Mouse (Mus musculus): ENCODE measurements around the gene Btaf1. TPM values are rescaled to one million over a fixed set of nuclear protein-coding genes. Genes with fewer than 3 reads are reported as not detected.

Btaf1 gene
- polyA plus RNA-seq, 1 experiment from 2014 or later, result 9.8 TPM

DNA sequence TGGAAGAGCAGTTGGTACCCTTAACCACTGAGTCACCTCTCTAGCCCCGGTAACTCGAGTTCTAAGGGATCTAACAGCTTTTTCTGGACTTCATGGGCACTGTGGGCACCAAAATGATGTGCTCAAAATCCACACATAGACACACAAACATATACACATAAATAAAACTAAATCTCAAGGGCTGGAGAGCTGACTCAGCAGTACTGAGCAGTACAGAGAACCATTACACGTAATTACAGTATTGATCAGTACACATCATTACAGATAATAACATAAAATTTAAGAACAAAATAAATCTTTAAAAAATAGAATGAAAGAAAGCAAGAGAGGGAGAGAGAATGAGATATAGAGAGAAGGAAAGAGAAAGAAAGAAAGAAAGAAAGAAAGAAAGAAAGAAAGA is 16.7 kb upstream of the Btaf1 start:
- Histone ChIP-seq H3K27me3 (replicated peaks) (no peaks in the 10 kb centered on the region), H3K9ac (no peak overlapping the region), H3K36me3 (no peaks in the 10 kb centered on the region), H3K4me3 (replicated peaks) (no peak overlapping the region), H3K4me1 (0 out of 2 replicates have a peak, but pooled peaks cover 3% of the 10 kb centered on the region), H3K27ac (no peak overlapping the region), H3K9me3 (no peaks in the 10 kb centered on the region), H3K4me2 (no peak overlapping the region)
- WGBS, result 78% methylated on average over 3 of the region's 3 CpGs
- no peak for ATAC-seq (ENCODE audit: insufficient read depth, low FRiP score, low read depth)

DNA sequence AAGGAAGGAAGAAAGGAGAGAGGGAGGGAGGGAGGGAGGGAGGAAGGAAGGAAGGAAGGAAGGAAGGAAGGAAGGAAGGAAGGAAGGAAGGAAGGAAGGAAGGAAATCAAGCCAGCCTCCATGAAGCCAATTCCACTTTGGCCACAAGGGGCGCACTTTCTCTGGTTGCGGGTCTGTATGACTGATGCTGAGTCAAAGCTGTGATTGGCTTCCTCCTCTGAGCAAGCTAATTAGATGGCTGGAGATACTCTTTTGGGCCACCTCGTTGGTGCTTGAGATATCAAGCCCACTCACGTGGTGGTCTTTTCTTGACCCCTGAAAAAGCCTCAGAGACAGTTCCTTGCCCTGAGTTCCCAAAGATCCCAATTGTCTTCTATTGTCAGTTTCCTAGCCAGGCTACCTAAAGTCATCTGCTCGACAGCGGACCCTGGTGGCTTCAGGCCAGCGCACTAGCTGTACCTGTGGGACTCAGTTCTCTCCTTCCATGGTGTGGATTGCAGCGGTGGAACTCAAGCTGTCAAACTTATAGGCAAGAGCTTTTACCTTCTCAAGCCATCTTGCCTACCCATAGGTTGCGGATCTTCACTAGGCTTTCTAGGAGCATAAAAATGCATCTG is 16.1 kb upstream of the Btaf1 start:
- H3K4me3 ChIP-seq (replicated peaks), result no peak overlapping the region
- H3K36me3 ChIP-seq, result no peaks in the 10 kb centered on the region
- no peak for ATAC-seq (ENCODE audit: insufficient read depth, low FRiP score, low read depth)
- H3K27me3 ChIP-seq (replicated peaks), result no peaks in the 10 kb centered on the region
- no peak overlapping the region for H3K9ac ChIP-seq
- no peak overlapping the region for H3K4me2 ChIP-seq
- 23% methylated on average over 9 of the region's 9 CpGs for WGBS
- H3K9me3 ChIP-seq, result no peaks in the 10 kb centered on the region
- H3K27ac ChIP-seq, result no peak overlapping the region
- no peaks in the 10 kb centered on the region for H3K4me1 ChIP-seq

DNA sequence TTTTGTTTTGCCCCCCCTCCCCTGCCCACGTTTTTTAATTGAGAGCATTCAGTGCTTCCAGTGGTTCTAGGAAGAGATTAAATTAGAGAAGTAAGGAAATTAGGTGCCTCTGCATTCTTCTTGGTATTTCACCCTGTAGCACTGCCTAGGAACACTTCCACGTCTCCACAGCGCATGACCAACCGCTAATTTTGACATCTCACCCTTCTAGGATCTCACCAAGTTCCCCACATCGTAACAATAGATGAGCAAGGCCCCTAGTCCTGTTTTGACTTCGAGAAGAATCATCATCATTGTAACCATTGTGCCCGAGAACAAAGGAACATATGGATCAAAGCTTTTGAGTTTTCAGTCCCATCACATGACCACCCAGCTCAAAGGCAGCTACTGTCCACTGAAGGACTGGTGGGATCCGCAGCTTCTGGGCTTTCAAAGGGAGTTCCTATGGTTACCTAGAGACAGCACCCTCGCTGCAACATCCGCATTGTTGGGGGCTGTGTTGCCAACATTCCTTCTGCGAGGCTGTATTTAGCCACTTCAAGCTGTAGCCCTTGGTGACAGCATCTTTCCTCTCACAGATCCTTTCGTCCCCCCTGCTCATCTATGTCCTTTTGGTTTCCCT is 15.3 kb upstream of the Btaf1 start:
- Histone ChIP-seq H3K4me2 (no peak overlapping the region), H3K4me1 (no peaks in the 10 kb centered on the region), H3K36me3 (no peaks in the 10 kb centered on the region), H3K27ac (no peak overlapping the region), H3K27me3 (replicated peaks) (no peaks in the 10 kb centered on the region), H3K9me3 (no peaks in the 10 kb centered on the region), H3K9ac (no peak overlapping the region), H3K4me3 (replicated peaks) (no peak overlapping the region)
- 45% methylated on average over 12 of the region's 12 CpGs for WGBS
- no peak for ATAC-seq (ENCODE audit: insufficient read depth, low FRiP score, low read depth)

GRCm38 (mm10) chr19:36913064-36913463 is 12.8 kb upstream of the Btaf1 start:
- no peak overlapping the region for H3K4me2 ChIP-seq
- H3K9me3 ChIP-seq, result no peaks in the 10 kb centered on the region
- 77% methylated on average over 7 of the region's 7 CpGs for WGBS
- ATAC-seq (ENCODE audit: insufficient read depth, low FRiP score, low read depth), result no peak
- no peaks in the 10 kb centered on the region for H3K27me3 ChIP-seq (replicated peaks)
- H3K27ac ChIP-seq, result no peak overlapping the region
- no peak overlapping the region for H3K9ac ChIP-seq
- no peaks in the 10 kb centered on the region for H3K4me1 ChIP-seq
- no peaks in the 10 kb centered on the region for H3K36me3 ChIP-seq
- no peak overlapping the region for H3K4me3 ChIP-seq (replicated peaks)

DNA sequence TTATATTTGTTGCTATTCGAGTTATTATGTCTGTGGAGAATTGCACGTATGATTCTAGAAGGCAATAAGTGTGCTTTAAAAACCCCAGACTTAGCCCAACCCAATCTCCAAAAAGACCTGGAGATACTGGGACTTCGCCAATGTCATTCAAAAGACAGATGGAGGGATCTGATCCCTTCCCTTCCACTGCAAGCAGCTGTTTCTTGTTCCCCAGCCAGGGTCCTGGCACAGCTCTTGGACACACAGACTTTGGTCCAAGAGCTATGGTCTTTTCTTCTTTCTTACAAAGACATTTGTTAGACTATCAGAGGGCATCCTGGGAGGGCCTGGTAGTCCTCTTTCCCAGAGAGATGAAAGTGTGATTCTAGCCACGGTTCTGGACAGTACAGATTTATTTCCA is 9.7 kb upstream of the Btaf1 start:
- Histone ChIP-seq H3K4me1 (0 out of 2 replicates have a peak, but pooled peaks cover 2% of the 10 kb centered on the region), H3K9me3 (no peaks in the 10 kb centered on the region), H3K4me3 (replicated peaks) (no peak overlapping the region), H3K36me3 (no peaks in the 10 kb centered on the region), H3K4me2 (no peak overlapping the region), H3K9ac (no peak overlapping the region), H3K27me3 (replicated peaks) (no peaks in the 10 kb centered on the region), H3K27ac (no peak overlapping the region)
- ATAC-seq (ENCODE audit: insufficient read depth, low FRiP score, low read depth), result no peak
- WGBS, result 75% methylated on average over 4 of the region's 4 CpGs

DNA sequence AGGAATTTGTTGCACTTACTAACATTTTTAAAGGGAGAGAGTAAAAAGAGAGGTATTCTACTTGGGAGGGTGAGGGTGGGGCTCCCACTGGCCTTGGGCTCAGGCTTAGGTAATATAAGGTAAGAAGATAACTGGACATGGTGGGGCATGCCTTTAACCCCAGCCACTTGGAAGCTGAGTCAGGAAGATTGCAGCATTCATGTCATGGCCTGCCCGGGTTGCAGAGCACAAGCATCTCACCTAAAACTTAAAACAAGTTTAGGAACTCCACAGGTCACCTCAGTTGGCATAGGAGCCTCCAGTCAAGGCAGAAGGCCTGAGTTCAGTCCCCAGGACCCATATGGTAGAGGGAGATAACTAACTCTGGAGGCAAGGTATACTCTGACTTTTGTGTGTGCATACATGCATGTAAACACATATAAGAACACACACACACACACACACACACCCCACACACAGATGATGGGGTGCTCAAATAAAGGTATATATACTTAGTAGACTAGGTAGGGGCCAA is 8.9 kb upstream of the Btaf1 start:
- 83% methylated on average over 1 of the region's 1 CpGs for WGBS
- Histone ChIP-seq H3K9ac (no peak overlapping the region), H3K27ac (no peak overlapping the region), H3K4me2 (no peak overlapping the region), H3K36me3 (no peaks in the 10 kb centered on the region), H3K9me3 (no peaks in the 10 kb centered on the region), H3K4me1 (0 out of 2 replicates have a peak, but pooled peaks cover 2% of the 10 kb centered on the region), H3K27me3 (replicated peaks) (no peaks in the 10 kb centered on the region), H3K4me3 (replicated peaks) (no peak overlapping the region)
- ATAC-seq (ENCODE audit: insufficient read depth, low FRiP score, low read depth), result no peak

DNA sequence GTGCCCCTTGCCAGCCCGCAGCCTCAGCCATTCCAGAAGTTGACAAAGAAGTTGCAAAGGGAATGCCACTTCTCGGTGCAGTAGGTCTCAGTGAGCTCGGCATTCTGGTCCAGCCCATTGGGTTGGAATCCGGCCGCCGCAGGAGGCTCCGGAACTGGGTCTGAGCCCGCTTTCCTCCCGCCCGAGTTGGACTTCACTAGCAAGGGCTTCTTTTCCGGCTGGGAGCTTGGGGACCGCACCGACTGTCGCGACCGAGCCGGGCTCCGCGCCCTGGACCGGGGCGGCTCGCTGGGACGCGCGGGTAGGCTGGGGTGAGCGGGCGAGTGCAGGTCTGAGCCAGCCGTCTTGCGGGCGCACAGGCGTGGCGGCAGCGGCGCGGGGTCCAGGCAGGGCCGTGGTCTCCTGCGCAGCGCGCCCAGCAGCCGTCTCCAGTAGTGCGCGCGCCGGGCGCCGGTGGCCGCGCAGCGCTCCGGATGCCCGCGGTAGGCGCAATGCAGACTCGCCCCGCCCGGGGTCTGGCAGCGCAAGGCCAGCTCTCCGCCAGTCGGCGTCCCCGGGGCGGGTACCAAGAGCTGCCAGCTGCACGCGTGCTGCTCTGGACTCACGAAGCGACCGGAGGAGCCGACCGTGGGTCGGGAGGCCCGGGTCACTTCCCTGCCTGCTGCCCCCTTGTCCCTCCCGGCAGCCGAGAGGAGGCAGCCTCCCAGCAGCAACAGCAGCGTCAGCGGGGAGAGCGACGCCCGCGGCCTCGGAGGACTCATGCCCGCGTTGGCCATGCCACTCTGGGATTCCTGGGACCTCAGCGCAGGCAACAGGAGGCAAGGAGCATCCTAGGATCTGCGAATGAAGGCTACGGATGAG is 7.2 kb upstream of the Btaf1 start:
- no peaks in the 10 kb centered on the region for H3K9me3 ChIP-seq
- H3K9ac ChIP-seq, result peak overlapping the region; percentile 84
- 0 out of 2 replicates have a peak, but pooled peaks cover 2% of the 10 kb centered on the region for H3K4me1 ChIP-seq
- H3K4me3 ChIP-seq (replicated peaks), result peak overlapping the region; percentile 89
- H3K27me3 ChIP-seq (replicated peaks), result no peaks in the 10 kb centered on the region
- H3K27ac ChIP-seq, result peak overlapping the region; percentile 95
- ATAC-seq (ENCODE audit: insufficient read depth, low FRiP score, low read depth), result peak; percentile 86
- WGBS, result under 1% methylated on average over 77 of the region's 85 CpGs
- no peaks in the 10 kb centered on the region for H3K36me3 ChIP-seq
- H3K4me2 ChIP-seq, result peak overlapping the region; percentile 85

GRCm38 (mm10) chr19:36919466-36919865 is 6.4 kb upstream of the Btaf1 start, which contains the start of gene Fgfbp3:
Gene Fgfbp3, minus strand, starts transcription at chr19:36919615.
- H3K9me3 ChIP-seq, result no peaks in the 10 kb centered on the region
- no peaks in the 10 kb centered on the region for H3K36me3 ChIP-seq
- 12% methylated on average over 12 of the region's 12 CpGs for WGBS
- peak within 1 kb of the TSS; percentile 89 for H3K4me3 ChIP-seq (replicated peaks)
- 0 out of 2 replicates have a peak, but pooled peaks have one; percentile 27 for ATAC-seq (ENCODE audit: insufficient read depth, low FRiP score, low read depth)
- no peaks in the 10 kb centered on the region for H3K27me3 ChIP-seq (replicated peaks)
- peak within 1 kb of the TSS; percentile 95 for H3K27ac ChIP-seq
- H3K9ac ChIP-seq, result peak within 1 kb of the TSS; percentile 84
- peak within 1 kb of the TSS; percentile 85 for H3K4me2 ChIP-seq
- 0 out of 2 replicates have a peak, but pooled peaks cover 2% of the 10 kb centered on the region for H3K4me1 ChIP-seq

DNA sequence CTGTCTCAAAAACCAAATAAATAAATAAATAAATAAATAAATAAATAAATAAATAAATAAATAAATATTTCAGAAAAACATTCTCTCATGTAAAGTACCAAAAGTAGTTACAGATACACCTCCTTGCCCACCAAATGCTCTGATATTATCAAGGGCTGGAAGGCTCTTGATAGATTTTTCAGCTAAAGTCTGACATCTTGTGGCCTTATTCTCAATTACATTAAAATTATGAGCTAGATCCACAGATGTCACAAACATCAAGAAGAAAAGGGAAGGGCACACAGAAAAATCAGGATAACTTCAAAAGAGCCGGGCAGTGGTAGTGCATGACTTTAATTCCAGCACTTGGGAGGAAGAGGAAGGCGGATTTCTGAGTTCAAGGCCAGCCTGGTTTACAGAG is 3.9 kb upstream of the Btaf1 start:
- Histone ChIP-seq H3K4me3 (replicated peaks) (no peak overlapping the region), H3K36me3 (no peaks in the 10 kb centered on the region), H3K9me3 (no peaks in the 10 kb centered on the region), H3K4me1 (0 out of 2 replicates have a peak, but pooled peaks cover 6% of the 10 kb centered on the region), H3K9ac (no peak overlapping the region), H3K27ac (no peak overlapping the region), H3K4me2 (no peak overlapping the region), H3K27me3 (replicated peaks) (no peaks in the 10 kb centered on the region)
- no peak for ATAC-seq (ENCODE audit: insufficient read depth, low FRiP score, low read depth)
- 27% methylated on average over 2 of the region's 2 CpGs for WGBS

GRCm38 (mm10) chr19:36922936-36923335 is 2.9 kb upstream of the Btaf1 start:
- Histone ChIP-seq H3K4me1 (0 out of 2 replicates have a peak, but pooled peaks cover 6% of the 10 kb centered on the region), H3K36me3 (no peaks in the 10 kb centered on the region), H3K4me2 (no peak overlapping the region), H3K27me3 (replicated peaks) (no peaks in the 10 kb centered on the region), H3K9ac (no peak overlapping the region), H3K27ac (no peak overlapping the region), H3K4me3 (replicated peaks) (no peak overlapping the region), H3K9me3 (no peaks in the 10 kb centered on the region)
- WGBS, result 63% methylated on average over 3 of the region's 3 CpGs
- ATAC-seq (ENCODE audit: insufficient read depth, low FRiP score, low read depth), result no peak

GRCm38 (mm10) chr19:36926553-36927236 is 816 bp downstream of the Btaf1 start:
- Histone ChIP-seq H3K9ac (peak overlapping the region; percentile 82), H3K4me2 (peak overlapping the region; percentile 59), H3K9me3 (no peaks in the 10 kb centered on the region), H3K27me3 (replicated peaks) (no peaks in the 10 kb centered on the region), H3K27ac (peak overlapping the region; percentile 95), H3K4me3 (replicated peaks) (peak overlapping the region; percentile 95), H3K4me1 (0 out of 2 replicates have a peak, but pooled peaks cover 3% of the 10 kb centered on the region), H3K36me3 (no peaks in the 10 kb centered on the region)
- ATAC-seq (ENCODE audit: insufficient read depth, low FRiP score, low read depth), result no peak
- WGBS, result 2% methylated on average over 26 of the region's 26 CpGs

Measured in stomach, embryonic 15.5 days (tissue).